Comparison of ENCODE assay signal across 13 mouse cellular contexts in genomic region chr9:91350211-91350791, GRCm38 (mm10). TPM values are rescaled to one million over a fixed set of nuclear protein-coding genes. Genes with fewer than 3 reads are reported as not detected.
DNase-seq lines count a peak whose midpoint lies in the region; ATAC-seq and TF ChIP-seq lines count a peak whose summit lies in the region.
"Had no signal": no experiment of that assay in that cellular context is flagged by ENCODE, and none has a peak within 500 bp of the region (broad histone marks: within the 10 kb centered on the region; RNA-seq: fewer than 3 reads in every experiment).

No protein-coding gene starts in this region.

- ATAC-seq in heart, embryonic 11.5 days (replicated peaks; ENCODE audit: insufficient number of reproducible peaks, low FRiP score, low TSS enrichment), result no peak
- ATAC-seq: Patski had no signal

- no peak overlapping the region for H3K9ac ChIP-seq in heart, embryonic 11.5 days (ENCODE audit: low read depth, low read length)
- H3K9ac ChIP-seq: lung, embryonic 15.5 days had no signal

- H3K4me1 ChIP-seq in embryonic fibroblast, embryonic 13.5 days (ENCODE audit: control insufficient read depth, insufficient read depth, low read length), result no peaks in the 10 kb centered on the region
- H3K4me1 ChIP-seq in limb, embryonic 10.5 days, result peaks cover 10% of the 10 kb centered on the region
- H3K4me1 ChIP-seq in heart, embryonic 11.5 days (ENCODE audit: control insufficient read depth, insufficient read depth, low read length), result no peaks in the 10 kb centered on the region
- H3K4me1 ChIP-seq in thymus, adult 2 months (replicated peaks; ENCODE audit: control insufficient read depth, insufficient read depth, low read length), result no peaks in the 10 kb centered on the region
- H3K4me1 ChIP-seq: lung, embryonic 15.5 days had no signal

- H3K9me3 ChIP-seq in limb, embryonic 10.5 days (replicated peaks), result no peaks in the 10 kb centered on the region
- H3K9me3 ChIP-seq in heart, embryonic 11.5 days (replicated peaks; ENCODE audit: control insufficient read depth, low read length), result no peaks in the 10 kb centered on the region
- H3K9me3 ChIP-seq: lung, embryonic 15.5 days had no signal

- no peaks in the 10 kb centered on the region for H3K36me3 ChIP-seq in limb, embryonic 10.5 days
- H3K36me3 ChIP-seq in heart, embryonic 11.5 days (ENCODE audit: control insufficient read depth, insufficient read depth, low read length), result no peaks in the 10 kb centered on the region
- no peaks in the 10 kb centered on the region for H3K36me3 ChIP-seq in thymus, adult 2 months (ENCODE audit: control insufficient read depth, insufficient read depth, low read length)
- H3K36me3 ChIP-seq: lung, embryonic 15.5 days had no signal

- H3K27me3 ChIP-seq in limb, embryonic 10.5 days (ENCODE audit: low read depth, poor library complexity, severe bottlenecking), result peaks cover 88% of the 10 kb centered on the region
- peaks cover 55% of the 10 kb centered on the region for H3K27me3 ChIP-seq in heart, embryonic 11.5 days (ENCODE audit: control insufficient read depth, insufficient read depth, low read length)
- H3K27me3 ChIP-seq in thymus, adult 2 months (ENCODE audit: control insufficient read depth, insufficient read depth, low read length), result peaks cover 10% of the 10 kb centered on the region; the same call in 1 of the 2 replicates

- WGBS in limb, embryonic 10.5 days, result 2% methylated on average over 16 of the region's 16 CpGs
- WGBS in heart, embryonic 11.5 days (ENCODE audit: insufficient replicate concordance), result 3% methylated on average over 16 of the region's 16 CpGs
- WGBS in thymus, adult 2 months, result 8% methylated on average over 16 of the region's 16 CpGs

- H3K27ac ChIP-seq in left cerebral cortex, adult 2 months, result peak overlapping the region; percentile 60; the same call in 1 of the 2 replicates
- peak overlapping the region; percentile 26; the same call in 1 of the 2 replicates for H3K27ac ChIP-seq in embryonic fibroblast, embryonic 13.5 days (ENCODE audit: insufficient read depth, low read length)
- H3K27ac ChIP-seq in limb, embryonic 10.5 days, result no peak overlapping the region
- H3K27ac ChIP-seq in heart, embryonic 11.5 days (ENCODE audit: low read depth, low read length), result no peak overlapping the region
- H3K27ac ChIP-seq in thymus, adult 2 months (ENCODE audit: control insufficient read depth, insufficient read depth, low read length), result no peak overlapping the region
- H3K27ac ChIP-seq: lung, embryonic 15.5 days had no signal

- no peak for TF ChIP-seq POLR2A in embryonic fibroblast, embryonic 13.5 days (IDR thresholded peaks at IDR 0.05; ENCODE audit: low read depth, low read length)
- no peak for TF ChIP-seq POLR2A in thymus, adult 2 months (IDR thresholded peaks at IDR 0.05; ENCODE audit: control insufficient read depth, extremely low read depth, insufficient read depth, low read length, poor library complexity)

- H3K4me3 ChIP-seq in left cerebral cortex, adult 2 months, result no peak overlapping the region
- no peak overlapping the region for H3K4me3 ChIP-seq in embryonic fibroblast, embryonic 13.5 days (ENCODE audit: insufficient read depth, low read length)
- peak overlapping the region; percentile 32; the same call in 1 of the 2 replicates for H3K4me3 ChIP-seq in limb, embryonic 10.5 days
- H3K4me3 ChIP-seq in heart, embryonic 11.5 days (ENCODE audit: low read depth, low read length), result no peak overlapping the region
- H3K4me3 ChIP-seq in thymus, adult 2 months (ENCODE audit: control insufficient read depth, insufficient read depth, low read length), result no peak overlapping the region
- H3K4me3 ChIP-seq: lung, embryonic 15.5 days had no signal

- DNase-seq in left cerebral cortex, adult 2 months (ENCODE audit: extremely low spot score in 1 of 2, low spot score in 2 of 2), result no peak
- DNase-seq in left cerebral cortex, postnatal 36 days (ENCODE audit: low spot score in 2 of 2), result no peak
- DNase-seq in limb, embryonic 10.5 days (ENCODE audit: low spot score), result no peak
- DNase-seq in retina, embryonic 14.5 days (ENCODE audit: low spot score), result peak; percentile 55
- DNase-seq in gastrocnemius, postnatal 10 days, result no peak
- no peak for DNase-seq in thymus, adult 2 months
- DNase-seq: B cell, adult 2 months; heart, postnatal 14 days had no signal

- H3K4me2 ChIP-seq in heart, embryonic 11.5 days, result no peak overlapping the region
- H3K4me2 ChIP-seq: lung, embryonic 15.5 days had no signal

- intact Hi-C loops in left cerebral cortex, adult 2 months (cut with DNase I), result no loop called here
- intact Hi-C loops in left cerebral cortex, postnatal 36 days (cut with DNase I), result loop anchor here (10.0 kb wide), 1 partner anchor 216 kb away; no protein-coding TSS in a partner anchor

- no peak for TF ChIP-seq CTCF in left cerebral cortex, adult 2 months (IDR thresholded peaks at IDR 0.05)
- TF ChIP-seq CTCF in embryonic fibroblast, embryonic 13.5 days (IDR thresholded peaks at IDR 0.05; ENCODE audit: borderline replicate concordance, insufficient read depth, low read length), result no peak
- no peak for TF ChIP-seq CTCF in thymus, adult 2 months (IDR thresholded peaks at IDR 0.05; ENCODE audit: borderline replicate concordance, control insufficient read depth, extremely low read depth, insufficient read depth, low read length, poor library complexity)

RNA-seq across cellular contexts. Expression of gene Zic4, which starts 11.9 kb away (rescaled TPM):
- total RNA-seq in left cerebral cortex, adult 2 months (2021), result 1 to 10 TPM; 4.0 to 4.6 TPM
- total RNA-seq in left cerebral cortex, postnatal 36 days (2021), result 1 to 10 TPM; 2.8 to 4.7 TPM
- 1.6 and 2.6 TPM in 2 replicates for polyA plus RNA-seq in embryonic fibroblast, embryonic 13.5 days (2011; ENCODE audit: insufficient read length, low read depth, missing spikeins)
- polyA plus RNA-seq in limb, embryonic 10.5 days (2016; fragmentation: Nextera tagmentation; extraction: Ambion mirVana), result 0.05 and 0.24 TPM in 2 replicates
- total RNA-seq in gastrocnemius, postnatal 10 days (2021), result under 1 TPM; 0.16 to 0.50 TPM
- polyA plus RNA-seq in heart, embryonic 11.5 days (2014; fragmentation: Nextera tagmentation; extraction: Ambion mirVana), result 0.23 TPM in 1 of 2 replicates, not detected in the other
- not detected in 2 replicates for polyA plus RNA-seq in thymus, adult 2 months (2012; rRNA removed)
- total RNA-seq: heart, postnatal 14 days; neutrophil, adult 5-6 weeks had no signal
- polyA plus RNA-seq: lung, embryonic 15.5 days; Patski had no signal

RNA-seq across cellular contexts. Expression of gene Zic1, which starts 15.3 kb away (rescaled TPM):
- total RNA-seq in left cerebral cortex, adult 2 months (2021), result 10 to 100 TPM; 15.8 to 16.0 TPM
- total RNA-seq in left cerebral cortex, postnatal 36 days (2021), result 10 to 100 TPM in 1 of 2 experiments, 1 to 10 TPM in 1; 7.2 to 15.3 TPM
- 4.0 and 8.9 TPM in 2 replicates for polyA plus RNA-seq in embryonic fibroblast, embryonic 13.5 days (2011; ENCODE audit: insufficient read length, low read depth, missing spikeins)
- 0.05 and 0.06 TPM in 2 replicates for polyA plus RNA-seq in limb, embryonic 10.5 days (2016; fragmentation: Nextera tagmentation; extraction: Ambion mirVana)
- total RNA-seq in gastrocnemius, postnatal 10 days (2021), result 1 to 10 TPM; 2.3 to 4.0 TPM
- 0.07 TPM in 1 of 2 replicates, not detected in the other for polyA plus RNA-seq in heart, embryonic 11.5 days (2014; fragmentation: Nextera tagmentation; extraction: Ambion mirVana)
- 0.19 and 0.28 TPM in 2 replicates for polyA plus RNA-seq in thymus, adult 2 months (2012; rRNA removed)
- total RNA-seq: heart, postnatal 14 days; neutrophil, adult 5-6 weeks had no signal
- polyA plus RNA-seq: Patski had no signal

Comparison
In these comparisons a context has a peak if more than half of its experiments do, and no peak if none do; other contexts are left out.
1. H3K27ac ChIP-seq: peak in left cerebral cortex, adult 2 months (single experiment) and embryonic fibroblast, embryonic 13.5 days (single experiment); none in limb, embryonic 10.5 days (single experiment), heart, embryonic 11.5 days (single experiment) and thymus, adult 2 months (single experiment).